Mouse (Mus musculus): ENCODE measurements at regions not wholly inside any gene's neighbourhood (a gene's known extent, or its start where the extent isn't known, plus 50 kb on each side); places are given as distances from the start of the nearest gene placed in this dataset.

GRCm38 (mm10) chr6:148652434-148652833 lies 178.8 kb downstream of the Ipo8 start:
- no peak overlapping the region for H3K27ac ChIP-seq (ENCODE audit: insufficient read depth, low read depth, low read length)
- H3K4me1 ChIP-seq (ENCODE audit: control insufficient read depth, insufficient read depth, insufficient read length, low read length) = no peaks in the 10 kb centered on the region
- H3K4me3 ChIP-seq (ENCODE audit: low read depth, low read length) = no peak overlapping the region
- 71% methylated on average over 4 of the region's 4 CpGs for WGBS
- TF ChIP-seq POLR2A (IDR thresholded peaks at IDR 0.05; ENCODE audit: low read depth, low read length) = no peak
- no peaks in the 10 kb centered on the region for H3K27me3 ChIP-seq (ENCODE audit: control insufficient read depth, insufficient read depth, low read length)
- H3K36me3 ChIP-seq (ENCODE audit: control insufficient read depth, insufficient read depth, low read length) = no peaks in the 10 kb centered on the region

- Histone ChIP-seq H3K27ac (ENCODE audit: insufficient read depth, low read depth, low read length) (no peak overlapping the region), H3K4me3 (ENCODE audit: low read depth, low read length) (no peak overlapping the region), H3K27me3 (ENCODE audit: control insufficient read depth, insufficient read depth, low read length) (no peaks in the 10 kb centered on the region), H3K36me3 (ENCODE audit: control insufficient read depth, insufficient read depth, low read length) (no peaks in the 10 kb centered on the region), H3K4me1 (ENCODE audit: control insufficient read depth, insufficient read depth, insufficient read length, low read length) (no peaks in the 10 kb centered on the region)
- 83% methylated on average over 2 of the region's 2 CpGs for WGBS
- no peak for TF ChIP-seq POLR2A (IDR thresholded peaks at IDR 0.05; ENCODE audit: low read depth, low read length)
- TF ChIP-seq CTCF (IDR thresholded peaks at IDR 0.05; ENCODE audit: extremely low read depth, insufficient read length, insufficient replicate concordance, low read depth, low read length) = no peak
Observed at GRCm38 (mm10) chr6:148647423-148648390, 183.6 kb downstream of the Ipo8 start.

GRCm38 (mm10) chr6:148640595-148640994 lies 190.7 kb downstream of the Ipo8 start:
- Histone ChIP-seq H3K36me3 (ENCODE audit: control insufficient read depth, insufficient read depth, low read length) (no peaks in the 10 kb centered on the region), H3K4me1 (ENCODE audit: control insufficient read depth, insufficient read depth, insufficient read length, low read length) (no peaks in the 10 kb centered on the region), H3K27ac (ENCODE audit: insufficient read depth, low read depth, low read length) (no peak overlapping the region), H3K27me3 (ENCODE audit: control insufficient read depth, insufficient read depth, low read length) (no peaks in the 10 kb centered on the region), H3K4me3 (ENCODE audit: low read depth, low read length) (no peak overlapping the region)
- TF ChIP-seq POLR2A (IDR thresholded peaks at IDR 0.05; ENCODE audit: low read depth, low read length) (no peak), CTCF (IDR thresholded peaks at IDR 0.05; ENCODE audit: extremely low read depth, insufficient read length, insufficient replicate concordance, low read depth, low read length) (no peak)
- 93% methylated on average over 1 of the region's 1 CpGs for WGBS

GRCm38 (mm10) chr6:148634148-148634547 lies 190.0 kb upstream of the Tmtc1 start:
- Histone ChIP-seq H3K27me3 (ENCODE audit: control insufficient read depth, insufficient read depth, low read length) (no peaks in the 10 kb centered on the region), H3K4me3 (ENCODE audit: low read depth, low read length) (no peak overlapping the region), H3K4me1 (ENCODE audit: control insufficient read depth, insufficient read depth, insufficient read length, low read length) (no peaks in the 10 kb centered on the region), H3K36me3 (ENCODE audit: control insufficient read depth, insufficient read depth, low read length) (no peaks in the 10 kb centered on the region), H3K27ac (ENCODE audit: insufficient read depth, low read depth, low read length) (no peak overlapping the region)
- WGBS = 83% methylated on average over 2 of the region's 2 CpGs
- TF ChIP-seq CTCF (IDR thresholded peaks at IDR 0.05; ENCODE audit: extremely low read depth, insufficient read length, insufficient replicate concordance, low read depth, low read length) (no peak), POLR2A (IDR thresholded peaks at IDR 0.05; ENCODE audit: low read depth, low read length) (no peak)

- no peaks in the 10 kb centered on the region for H3K4me1 ChIP-seq (ENCODE audit: control insufficient read depth, insufficient read depth, insufficient read length, low read length)
- 87% methylated on average over 1 of the region's 1 CpGs for WGBS
- TF ChIP-seq CTCF (IDR thresholded peaks at IDR 0.05; ENCODE audit: extremely low read depth, insufficient read length, insufficient replicate concordance, low read depth, low read length) = no peak
- TF ChIP-seq POLR2A (IDR thresholded peaks at IDR 0.05; ENCODE audit: low read depth, low read length) = no peak
Observed at GRCm38 (mm10) chr6:148627090-148627605, 183.0 kb upstream of the Tmtc1 start.

GRCm38 (mm10) chr6:148623119-148623770 lies 179.1 kb upstream of the Tmtc1 start:
- Histone ChIP-seq H3K4me3 (ENCODE audit: low read depth, low read length) (no peak overlapping the region), H3K36me3 (ENCODE audit: control insufficient read depth, insufficient read depth, low read length) (no peaks in the 10 kb centered on the region), H3K27me3 (ENCODE audit: control insufficient read depth, insufficient read depth, low read length) (no peaks in the 10 kb centered on the region), H3K27ac (ENCODE audit: insufficient read depth, low read depth, low read length) (no peak overlapping the region), H3K4me1 (ENCODE audit: control insufficient read depth, insufficient read depth, insufficient read length, low read length) (no peaks in the 10 kb centered on the region)
- 88% methylated on average over 2 of the region's 2 CpGs for WGBS
- no peak for TF ChIP-seq CTCF (IDR thresholded peaks at IDR 0.05; ENCODE audit: extremely low read depth, insufficient read length, insufficient replicate concordance, low read depth, low read length)
- no peak for TF ChIP-seq POLR2A (IDR thresholded peaks at IDR 0.05; ENCODE audit: low read depth, low read length)

More at GRCm38 (mm10) chr6:148627090-148627605, 183.0 kb upstream of the Tmtc1 start:
- Histone ChIP-seq H3K27me3 (ENCODE audit: control insufficient read depth, insufficient read depth, low read length) (no peaks in the 10 kb centered on the region), H3K27ac (ENCODE audit: insufficient read depth, low read depth, low read length) (no peak overlapping the region), H3K4me3 (ENCODE audit: low read depth, low read length) (no peak overlapping the region), H3K36me3 (ENCODE audit: control insufficient read depth, insufficient read depth, low read length) (no peaks in the 10 kb centered on the region)

GRCm38 (mm10) chr6:148620034-148620433 lies 175.8 kb upstream of the Tmtc1 start:
- 24% methylated on average over 1 of the region's 1 CpGs for WGBS
- H3K36me3 ChIP-seq (ENCODE audit: control insufficient read depth, insufficient read depth, low read length) = no peaks in the 10 kb centered on the region

More at GRCm38 (mm10) chr6:148620034-148620433, 175.8 kb upstream of the Tmtc1 start:
- Histone ChIP-seq H3K4me1 (ENCODE audit: control insufficient read depth, insufficient read depth, insufficient read length, low read length) (no peaks in the 10 kb centered on the region), H3K4me3 (ENCODE audit: low read depth, low read length) (no peak overlapping the region), H3K27ac (ENCODE audit: insufficient read depth, low read depth, low read length) (no peak overlapping the region), H3K27me3 (ENCODE audit: control insufficient read depth, insufficient read depth, low read length) (no peaks in the 10 kb centered on the region)
- no peak for TF ChIP-seq POLR2A (IDR thresholded peaks at IDR 0.05; ENCODE audit: low read depth, low read length)
- no peak for TF ChIP-seq CTCF (IDR thresholded peaks at IDR 0.05; ENCODE audit: extremely low read depth, insufficient read length, insufficient replicate concordance, low read depth, low read length)

All from small intestine, adult 2 months (tissue).